Mouse (Mus musculus) cerebellum, postnatal 10 days (tissue): ENCODE measurements around the gene Asb3.
A peak's percentile ranks its signal among the peaks of the same experiment; 100 is the strongest.
"Not testable (repeated sequence)": the region's sequence is repeated elsewhere in the genome, so short reads cannot be mapped to it uniquely, and the experiment has no call there.

Experiments used
- DNase-seq, 2 experiments: peaks; one replicate each; pipeline ENCODE4 v3.0.0; 2021; ENCODE audit warnings: mixed read lengths in 2 of 2

Asb3 gene

GRCm38 (mm10) chr11:31001169-31001908 lies 116.1 kb downstream of the Asb3 start:
- no peak for DNase-seq

- not testable (repeated sequence) for DNase-seq
These were observed 124.5 kb downstream of the Asb3 start for GRCm38 (mm10) chr11:31009668-31010067.

GRCm38 (mm10) chr11:31017466-31017865 lies 132.2 kb downstream of the Asb3 start:
- DNase-seq: not testable (repeated sequence)

- no peak for DNase-seq
These were observed 149.7 kb downstream of the Asb3 start for GRCm38 (mm10) chr11:31034958-31035357.

GRCm38 (mm10) chr11:31089973-31090372 lies 204.8 kb downstream of the Asb3 start:
- no peak for DNase-seq

GRCm38 (mm10) chr11:31090478-31090978 lies 205.3 kb downstream of the Asb3 start:
- peak; percentile 8 to 27 for DNase-seq

- peak; percentile 36 to 40 for DNase-seq
These were observed 214.3 kb downstream of the Asb3 start for GRCm38 (mm10) chr11:31099519-31099918.

GRCm38 (mm10) chr11:31102188-31102587 lies 217.0 kb downstream of the Asb3 start:
- no peak for DNase-seq

- DNase-seq: no peak
These were observed 220.1 kb downstream of the Asb3 start for GRCm38 (mm10) chr11:31105364-31105763.

- not testable (repeated sequence) for DNase-seq
These were observed 241.7 kb downstream of the Asb3 start for GRCm38 (mm10) chr11:31126964-31127363.

GRCm38 (mm10) chr11:31133726-31134125 lies 248.5 kb downstream of the Asb3 start:
- DNase-seq: not testable (repeated sequence)

- DNase-seq: not testable (repeated sequence)
These were observed 249.6 kb downstream of the Asb3 start for GRCm38 (mm10) chr11:31134824-31135223.

GRCm38 (mm10) chr11:31138394-31138793 lies 253.2 kb downstream of the Asb3 start:
- DNase-seq: not testable (repeated sequence)
